Mouse (Mus musculus) heart, embryonic 15.5 days (tissue): ENCODE results near the gene Babam2. TPM values are rescaled to one million over a fixed set of nuclear protein-coding genes. Genes with fewer than 3 reads are reported as not detected.

Experiments
- ATAC-seq: fragments of 200-750 bp; cut with Nextera tagmentation; replicated peaks from 2 replicates; pipeline ENCODE4 v1.8.0; 2017; ENCODE audit warnings: low read depth, moderate TSS enrichment; ENCODE audit not compliant: insufficient number of reproducible peaks, insufficient read depth, low FRiP score
- H3K27ac ChIP-seq: fragments of 300-500 bp; sonication (generic); 2 replicates; pipeline ENCODE4 v1.5.1; 2015; ENCODE audit warnings: mild to moderate bottlenecking, inconsistent platforms
- H3K27me3 ChIP-seq: fragments of 300-500 bp; sonication (generic); 2 replicates; pipeline ENCODE4 v1.6.1; 2015; ENCODE audit warnings: inconsistent platforms
- H3K36me3 ChIP-seq: fragments of 300-500 bp; sonication (generic); 2 replicates; pipeline ENCODE4 v1.6.1; 2015; ENCODE audit warnings: mild to moderate bottlenecking, inconsistent platforms
- H3K4me1 ChIP-seq: fragments of 300-500 bp; sonication (generic); replicated peaks from 2 replicates; pipeline ENCODE4 v1.6.1; 2015; ENCODE audit warnings: inconsistent platforms
- H3K4me2 ChIP-seq: fragments of 300-500 bp; sonication (generic); 2 replicates; pipeline ENCODE4 v1.6.1; 2015; ENCODE audit warnings: inconsistent platforms, mild to moderate bottlenecking, moderate library complexity
- H3K4me3 ChIP-seq: fragments of 300-500 bp; sonication (generic); 2 replicates; pipeline ENCODE4 v1.5.1; 2015; ENCODE audit warnings: mild to moderate bottlenecking, inconsistent platforms
- H3K9ac ChIP-seq: fragments of 300-500 bp; sonication (generic); 2 replicates; pipeline ENCODE4 v1.6.1; 2015; ENCODE audit warnings: mild to moderate bottlenecking, inconsistent platforms
- H3K9me3 ChIP-seq: fragments of 300-500 bp; sonication (generic); replicated peaks from 2 replicates; pipeline ENCODE4 v1.6.1; 2016; ENCODE audit warnings: inconsistent platforms
- WGBS: fragments of 180-500 bp; shearing (Covaris S2); methylation state at CpG from one replicate; pipeline ENCODE4 v1.1.7; 2015; ENCODE audit warnings: mixed read lengths; 5-methylcytosine and 5-hydroxymethylcytosine counted together
- polyA plus RNA-seq: library from polyadenylated mRNA; unstranded; fragments of >200 nt; fragmentation: Nextera tagmentation; extraction: Ambion mirVana; gene quantifications from 2 replicates; pipeline ENCODE4 v1.2.1, GENCODE M21; 2015

Babam2 gene
- polyA plus RNA-seq, 1 experiment from 2014 or later = 48.7 TPM

DNA sequence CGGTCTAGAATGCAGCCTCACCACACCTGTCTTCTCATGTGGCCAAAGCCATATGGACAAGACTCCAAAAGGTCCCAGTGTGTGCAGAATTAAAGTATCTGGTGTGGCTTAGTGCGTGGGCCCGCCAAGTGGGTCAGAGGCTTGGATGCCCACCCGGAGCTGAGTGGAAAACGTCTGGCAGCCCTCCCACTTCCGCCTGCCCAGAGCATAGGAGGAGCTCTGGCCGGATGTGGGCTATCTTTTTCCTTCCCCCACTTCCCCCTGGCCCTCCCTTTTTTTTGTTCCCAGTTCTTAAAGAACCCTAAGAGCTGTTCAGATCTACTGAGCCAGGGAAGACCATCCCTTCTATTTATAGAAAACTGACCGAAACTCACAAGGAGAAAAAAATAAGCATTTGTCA is 356.0 kb downstream of the Babam2 start:
- Histone ChIP-seq H3K4me1 (peaks cover 5% of the 10 kb centered on the region), H3K4me3 (no peak overlapping the region), H3K27ac (no peak overlapping the region), H3K9ac (no peak overlapping the region), H3K9me3 (no peaks in the 10 kb centered on the region), H3K27me3 (no peaks in the 10 kb centered on the region), H3K36me3 (no peaks in the 10 kb centered on the region), H3K4me2 (no peak overlapping the region)
- no peak for ATAC-seq
- 68% methylated on average over 8 of the region's 8 CpGs for WGBS

DNA sequence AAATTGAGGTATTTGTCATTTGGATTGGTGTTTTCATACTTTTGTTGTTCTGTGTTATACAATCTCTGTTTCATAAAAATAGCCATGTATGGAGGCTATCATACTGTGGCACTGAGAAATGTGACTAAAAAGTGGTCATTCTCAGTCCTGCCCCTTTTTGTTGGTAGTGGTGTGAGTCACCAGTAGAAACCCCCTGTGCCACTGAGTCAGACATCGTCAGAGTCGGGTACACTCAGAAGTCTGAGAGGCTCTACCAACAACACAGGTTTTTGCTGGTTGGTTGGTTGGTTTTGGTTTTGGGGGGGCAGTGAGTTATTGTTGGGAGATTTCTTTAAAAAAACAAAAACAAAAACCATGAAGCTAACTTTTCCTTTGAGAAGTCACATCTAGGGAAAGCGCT is 358.2 kb downstream of the Babam2 start:
- no peak for ATAC-seq
- Histone ChIP-seq H3K4me2 (no peak overlapping the region), H3K27ac (no peak overlapping the region), H3K36me3 (no peaks in the 10 kb centered on the region), H3K9ac (no peak overlapping the region), H3K27me3 (no peaks in the 10 kb centered on the region), H3K9me3 (no peaks in the 10 kb centered on the region), H3K4me3 (no peak overlapping the region), H3K4me1 (peaks cover 5% of the 10 kb centered on the region)
- WGBS = 81% methylated on average over 3 of the region's 3 CpGs

DNA sequence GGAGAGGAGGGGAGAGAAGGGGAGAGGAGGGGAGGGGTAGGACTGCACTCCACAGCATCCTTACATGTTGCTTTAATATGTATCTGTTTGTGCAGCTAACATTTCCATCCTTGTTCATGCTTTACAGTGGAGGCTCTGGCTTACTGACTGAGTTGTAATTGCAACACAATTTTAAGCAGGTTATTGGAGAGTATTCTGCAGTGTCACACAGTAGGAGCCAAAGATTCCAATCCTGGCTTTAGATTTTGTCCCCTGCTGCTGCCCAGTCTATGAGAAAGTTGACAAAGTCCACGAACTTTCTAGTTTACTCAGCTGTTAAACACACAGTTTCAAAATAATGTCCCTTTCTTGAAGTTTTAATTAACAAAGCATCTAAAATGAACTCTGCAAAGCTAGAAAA is 358.6 kb downstream of the Babam2 start:
- no peak for ATAC-seq
- H3K27ac ChIP-seq = no peak overlapping the region
- H3K4me3 ChIP-seq = no peak overlapping the region
- no peaks in the 10 kb centered on the region for H3K36me3 ChIP-seq
- H3K4me2 ChIP-seq = no peak overlapping the region
- peaks cover 5% of the 10 kb centered on the region for H3K4me1 ChIP-seq
- H3K9me3 ChIP-seq = no peaks in the 10 kb centered on the region
- no peaks in the 10 kb centered on the region for H3K27me3 ChIP-seq
- H3K9ac ChIP-seq = no peak overlapping the region
- WGBS = 80% methylated on average over 1 of the region's 1 CpGs

DNA sequence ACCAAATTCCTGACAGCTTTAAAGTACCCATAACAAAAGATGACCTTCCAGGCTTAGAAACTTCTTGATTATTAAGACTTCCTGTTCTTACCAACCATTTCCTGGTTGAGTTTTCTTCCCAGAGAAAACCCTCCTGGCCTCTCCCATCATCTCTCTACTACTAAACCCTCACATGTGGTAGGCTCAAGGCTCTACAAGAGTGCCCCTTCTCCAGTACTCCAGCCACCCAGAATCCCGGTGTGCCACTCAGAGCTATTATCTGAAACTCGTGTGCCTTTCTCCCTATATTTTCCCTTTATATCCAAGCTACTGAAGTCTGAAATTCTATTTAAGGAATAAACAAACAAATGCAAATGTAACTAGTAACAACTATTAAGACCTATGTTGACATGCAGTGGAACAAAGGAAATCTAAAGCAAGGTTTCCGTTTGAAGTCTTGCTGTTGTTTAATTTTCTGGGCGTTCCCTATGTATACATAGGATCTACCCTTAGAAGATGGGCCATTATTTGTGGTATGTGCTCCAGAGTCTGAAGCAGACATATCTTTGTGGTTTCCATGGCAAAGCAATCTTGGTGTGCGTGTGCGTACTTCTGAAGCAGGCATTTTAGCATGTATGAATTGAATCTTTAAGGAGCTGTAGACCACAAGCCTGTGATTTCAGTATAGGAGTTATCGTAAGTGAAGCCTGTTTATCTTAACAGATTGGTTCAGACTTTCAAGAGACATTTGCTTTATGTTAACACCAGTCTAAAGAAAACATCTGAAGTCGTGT is 361.2 kb downstream of the Babam2 start:
- Histone ChIP-seq H3K36me3 (no peaks in the 10 kb centered on the region), H3K4me1 (no peaks in the 10 kb centered on the region), H3K9ac (no peak overlapping the region), H3K4me3 (no peak overlapping the region), H3K27me3 (no peaks in the 10 kb centered on the region), H3K27ac (no peak overlapping the region), H3K9me3 (no peaks in the 10 kb centered on the region), H3K4me2 (no peak overlapping the region; the same call in 1 of the 2 replicates)
- ATAC-seq = no peak
- WGBS = 62% methylated on average over 8 of the region's 8 CpGs

DNA sequence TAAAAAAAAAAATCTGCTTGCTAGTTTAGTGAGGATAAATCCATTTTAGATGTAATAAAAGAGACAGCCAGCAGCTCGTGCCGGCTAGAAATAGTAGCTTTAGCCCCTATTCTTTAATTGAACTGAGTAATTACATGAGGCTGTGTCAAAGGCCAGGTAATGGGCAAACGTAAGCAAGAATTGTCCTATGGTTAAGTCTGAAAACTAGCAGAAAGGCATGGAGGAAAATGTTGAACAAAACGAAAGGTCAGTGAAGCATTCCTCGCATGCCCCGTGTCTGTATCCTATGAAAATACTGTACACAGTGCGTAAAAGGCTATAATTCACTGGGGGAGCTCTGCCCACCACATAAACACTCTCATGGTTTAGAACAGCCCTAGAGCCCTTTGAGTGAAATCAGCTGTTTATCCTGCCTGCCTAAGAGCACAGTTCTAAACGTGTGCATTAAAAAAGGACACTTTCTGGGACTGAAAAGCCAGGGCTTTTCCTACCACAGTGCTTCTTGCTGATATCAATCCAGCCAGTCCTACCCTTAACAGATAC is 361.8 kb downstream of the Babam2 start:
- ATAC-seq = no peak
- 60% methylated on average over 8 of the region's 8 CpGs for WGBS
- Histone ChIP-seq H3K4me1 (no peaks in the 10 kb centered on the region), H3K4me3 (no peak overlapping the region), H3K36me3 (no peaks in the 10 kb centered on the region), H3K27me3 (no peaks in the 10 kb centered on the region), H3K9me3 (no peaks in the 10 kb centered on the region), H3K9ac (no peak overlapping the region), H3K27ac (0 out of 2 replicates have a peak overlapping the region, but pooled peaks have one; percentile 7), H3K4me2 (no peak overlapping the region; the same call in 1 of the 2 replicates)

DNA sequence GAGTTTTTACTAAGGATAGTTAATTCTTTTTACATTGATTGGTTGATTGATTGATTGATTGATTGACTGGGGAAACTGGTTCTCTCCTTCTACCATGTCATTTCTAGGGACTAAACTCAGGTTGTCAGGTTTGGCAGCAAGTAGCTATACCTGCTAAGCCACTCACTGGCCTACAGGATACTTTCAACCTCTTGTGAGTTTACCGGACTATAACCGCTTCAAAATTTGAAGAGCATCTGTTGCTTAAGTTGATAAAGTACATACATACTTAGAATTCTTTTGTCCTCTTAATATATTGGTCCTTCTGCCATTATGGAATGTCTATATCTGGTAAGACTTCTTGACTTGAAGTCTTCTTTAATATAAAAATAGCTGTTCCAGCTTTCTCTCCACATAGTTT is 363.0 kb downstream of the Babam2 start:
- Histone ChIP-seq H3K36me3 (no peaks in the 10 kb centered on the region), H3K9ac (no peak overlapping the region), H3K4me1 (peaks cover 6% of the 10 kb centered on the region), H3K9me3 (no peaks in the 10 kb centered on the region), H3K4me2 (no peak overlapping the region), H3K27ac (no peak overlapping the region), H3K4me3 (no peak overlapping the region), H3K27me3 (no peaks in the 10 kb centered on the region)
- WGBS = 88% methylated on average over 2 of the region's 2 CpGs
- ATAC-seq = no peak

DNA sequence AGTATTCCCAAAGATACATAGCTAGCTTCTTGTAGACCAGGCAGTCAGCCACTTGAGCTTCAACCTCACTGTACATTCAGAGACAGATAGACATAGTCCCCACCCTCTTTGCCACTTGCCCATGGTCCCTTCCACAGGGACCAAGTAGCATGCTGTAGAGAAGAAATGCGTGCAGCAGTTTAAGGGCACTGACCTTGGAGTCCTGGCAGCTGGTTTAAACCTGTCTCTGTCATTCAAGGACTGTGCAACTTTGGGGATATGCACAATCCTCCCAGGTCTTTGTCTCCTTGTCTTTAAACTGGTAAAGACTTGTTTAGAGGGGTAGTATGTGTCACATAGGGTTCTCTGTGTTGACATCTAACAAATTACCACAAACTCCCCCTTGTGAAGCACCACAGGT is 364.4 kb downstream of the Babam2 start:
- Histone ChIP-seq H3K27me3 (no peaks in the 10 kb centered on the region), H3K4me2 (no peak overlapping the region), H3K9ac (no peak overlapping the region), H3K4me1 (peaks cover 18% of the 10 kb centered on the region), H3K36me3 (no peaks in the 10 kb centered on the region), H3K27ac (no peak overlapping the region), H3K9me3 (no peaks in the 10 kb centered on the region), H3K4me3 (no peak overlapping the region)
- WGBS = 76% methylated on average over 1 of the region's 1 CpGs
- no peak for ATAC-seq

DNA sequence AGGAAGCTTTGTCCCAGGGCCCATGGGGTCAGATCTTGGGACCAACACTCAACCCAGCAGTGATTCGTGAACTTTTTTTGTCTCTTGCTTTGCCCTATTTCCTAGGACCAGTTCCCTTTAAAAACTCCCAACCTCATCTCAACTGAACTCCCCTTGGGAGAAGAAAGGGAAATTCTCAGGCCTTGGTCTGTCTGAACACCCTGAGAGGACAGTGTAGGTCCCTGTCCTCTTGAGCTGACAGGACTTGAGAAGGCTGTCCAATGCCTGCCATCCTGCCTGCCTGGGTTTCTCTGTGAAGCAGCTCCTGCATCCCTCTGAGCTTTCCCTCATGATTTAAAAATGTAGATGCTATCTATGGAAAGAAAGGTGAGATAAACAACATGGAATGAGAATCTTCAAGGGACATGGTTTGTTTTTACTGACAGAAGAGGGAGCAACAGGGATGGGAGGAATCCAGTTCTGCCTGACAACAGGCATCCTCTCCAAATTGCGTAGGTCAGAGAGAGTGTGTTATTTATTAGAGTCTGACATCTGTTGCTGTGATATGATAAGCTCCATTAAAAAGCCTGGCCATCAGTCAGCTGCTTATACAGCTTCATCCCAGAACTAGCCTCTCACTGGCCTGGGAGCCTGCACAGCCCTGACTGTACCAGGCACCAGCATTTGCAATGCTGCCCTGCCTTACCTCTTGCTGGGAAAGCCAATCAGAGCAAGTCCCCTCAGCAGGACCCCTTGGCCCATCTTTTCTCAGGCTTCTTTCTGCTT is 367.0 kb downstream of the Babam2 start:
- no peaks in the 10 kb centered on the region for H3K27me3 ChIP-seq
- peaks cover 21% of the 10 kb centered on the region for H3K4me1 ChIP-seq
- H3K4me3 ChIP-seq = no peak overlapping the region
- 63% methylated on average over 2 of the region's 2 CpGs for WGBS
- H3K4me2 ChIP-seq = no peak overlapping the region
- peak overlapping the region; percentile 51; the same call in 1 of the 2 replicates for H3K27ac ChIP-seq
- H3K36me3 ChIP-seq = no peaks in the 10 kb centered on the region
- no peaks in the 10 kb centered on the region for H3K9me3 ChIP-seq
- peak; percentile 53; the same call in 1 of the 2 replicates for ATAC-seq
- H3K9ac ChIP-seq = no peak overlapping the region

DNA sequence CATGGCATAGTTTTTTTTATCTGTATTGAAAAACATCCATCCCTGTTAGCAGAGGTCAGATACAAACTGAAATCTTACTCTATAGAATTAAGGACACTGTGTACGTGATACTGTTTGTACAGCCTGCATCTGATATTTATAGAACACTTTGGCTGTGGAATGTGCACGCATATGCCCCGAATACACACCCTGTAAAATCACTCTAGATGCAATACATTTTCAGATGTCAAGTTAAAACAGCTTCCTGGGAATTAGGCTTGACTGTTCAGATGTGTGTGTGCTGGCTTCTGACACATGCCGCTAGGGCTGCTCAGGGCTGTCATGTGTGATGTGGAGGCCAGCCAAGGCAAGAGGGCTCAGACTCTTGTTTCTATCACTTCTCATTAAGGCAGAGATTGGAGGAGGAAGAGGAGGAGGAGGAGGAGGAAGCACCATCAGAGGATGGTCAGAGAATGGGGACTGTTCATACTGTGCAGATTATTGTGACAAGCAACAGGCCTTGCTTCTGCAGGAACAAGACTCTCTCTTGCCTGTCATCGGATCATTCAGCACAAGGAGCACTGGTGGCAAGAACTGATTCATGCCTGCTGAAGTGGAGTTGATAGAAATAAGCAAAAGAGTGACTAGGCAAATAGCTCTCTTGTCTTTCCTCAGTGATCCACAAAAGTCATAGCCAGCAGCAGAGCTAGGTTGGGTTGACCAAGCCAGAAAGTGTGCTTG is 368.7 kb downstream of the Babam2 start:
- no peaks in the 10 kb centered on the region for H3K36me3 ChIP-seq
- H3K27ac ChIP-seq = peak overlapping the region; percentile 71
- no peaks in the 10 kb centered on the region for H3K9me3 ChIP-seq
- 25% methylated on average over 5 of the region's 5 CpGs for WGBS
- no peak overlapping the region for H3K9ac ChIP-seq
- peak; percentile 59; the same call in 1 of the 2 replicates for ATAC-seq
- H3K4me3 ChIP-seq = no peak overlapping the region
- no peaks in the 10 kb centered on the region for H3K27me3 ChIP-seq
- H3K4me1 ChIP-seq = peaks cover 21% of the 10 kb centered on the region
- no peak overlapping the region for H3K4me2 ChIP-seq

DNA sequence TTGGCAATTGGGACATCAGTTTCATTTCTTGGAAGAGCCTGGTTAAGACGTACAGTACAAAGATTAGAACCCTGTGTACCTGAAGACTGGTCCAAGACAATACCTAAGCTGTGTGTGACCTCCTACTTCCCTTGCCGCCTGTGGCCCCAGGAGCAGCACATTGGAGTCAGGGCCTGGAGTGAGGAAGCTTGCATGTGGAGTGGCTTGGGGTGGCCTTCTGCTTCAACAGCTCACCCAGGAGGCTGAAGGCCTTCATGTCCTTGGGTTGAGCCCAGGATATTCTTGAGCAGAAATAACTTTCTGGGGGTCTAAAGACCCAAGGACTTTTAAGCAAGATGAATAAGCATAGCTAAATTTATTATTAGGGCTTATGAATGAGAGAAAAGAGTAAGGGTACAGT is 369.4 kb downstream of the Babam2 start:
- H3K9ac ChIP-seq = no peak overlapping the region
- H3K4me1 ChIP-seq = peaks cover 21% of the 10 kb centered on the region
- no peak for ATAC-seq
- peak overlapping the region; percentile 71 for H3K27ac ChIP-seq
- 82% methylated on average over 2 of the region's 2 CpGs for WGBS
- H3K4me3 ChIP-seq = no peak overlapping the region
- no peaks in the 10 kb centered on the region for H3K9me3 ChIP-seq
- no peaks in the 10 kb centered on the region for H3K36me3 ChIP-seq
- no peak overlapping the region for H3K4me2 ChIP-seq
- H3K27me3 ChIP-seq = no peaks in the 10 kb centered on the region

DNA sequence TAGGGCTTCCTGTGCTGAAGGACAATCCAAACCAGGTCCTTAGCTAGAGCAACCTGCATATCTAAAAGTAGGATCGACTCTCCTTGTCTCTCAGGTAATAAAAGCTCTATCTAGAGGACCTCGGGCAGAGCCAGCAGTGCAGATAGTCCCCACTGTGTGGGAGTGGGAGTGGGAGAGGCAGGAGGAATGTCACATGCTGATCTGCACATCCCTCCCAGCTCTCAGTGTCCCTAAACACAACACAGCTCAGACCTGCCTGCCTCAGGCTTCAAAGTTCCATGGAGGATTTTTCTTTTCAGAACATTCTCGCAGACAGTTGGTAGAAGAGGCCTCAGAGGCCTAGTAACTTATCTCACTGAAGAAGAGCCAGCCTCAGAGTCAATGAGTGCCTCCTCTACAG is 371.1 kb downstream of the Babam2 start:
- Histone ChIP-seq H3K9ac (no peak overlapping the region), H3K4me3 (no peak overlapping the region), H3K4me1 (peaks cover 21% of the 10 kb centered on the region), H3K9me3 (no peaks in the 10 kb centered on the region), H3K36me3 (no peaks in the 10 kb centered on the region), H3K27ac (no peak overlapping the region), H3K27me3 (no peaks in the 10 kb centered on the region), H3K4me2 (no peak overlapping the region)
- WGBS = 76% methylated on average over 3 of the region's 3 CpGs
- no peak for ATAC-seq
